Mouse (Mus musculus): ENCODE measurements around the gene Krtcap2. TPM values are rescaled to one million over a fixed set of nuclear protein-coding genes. Genes with fewer than 3 reads are reported as not detected.
A peak's percentile ranks its signal among the peaks of the same experiment; 100 is the strongest.

Krtcap2 gene
- polyA plus RNA-seq, 1 experiment from 2014 or later = 334 TPM

GRCm38 (mm10) chr3:89251365-89251895 is 5.7 kb downstream of the Krtcap2 start:
- H3K27ac ChIP-seq (ENCODE audit: low read length) = 0 out of 2 replicates have a peak overlapping the region, but pooled peaks have one; percentile 8
- H3K4me2 ChIP-seq (ENCODE audit: low read depth, low read length) = peak overlapping the region; percentile 24; the same call in 1 of the 2 replicates
- 11% methylated on average over 17 of the region's 17 CpGs for WGBS
- H3K9ac ChIP-seq (ENCODE audit: low read depth, low read length) = peak overlapping the region; percentile 41
- H3K4me3 ChIP-seq (ENCODE audit: low read length) = peak overlapping the region; percentile 9; the same call in 1 of the 2 replicates
- no peaks in the 10 kb centered on the region for H3K9me3 ChIP-seq (ENCODE audit: control insufficient read depth, low read length)
- no peaks in the 10 kb centered on the region for H3K27me3 ChIP-seq (replicated peaks; ENCODE audit: control insufficient read depth, insufficient read depth, low read length)
- ATAC-seq = peak; percentile 19
- H3K4me1 ChIP-seq (ENCODE audit: control insufficient read depth, insufficient read depth, low read length) = peaks cover 39% of the 10 kb centered on the region
- no peaks in the 10 kb centered on the region for H3K36me3 ChIP-seq (ENCODE audit: control insufficient read depth, insufficient read depth, low read length)

GRCm38 (mm10) chr3:89254994-89255393 is 9.2 kb downstream of the Krtcap2 start:
- peak; percentile 12; the same call in 1 of the 2 replicates for ATAC-seq
- WGBS = 78% methylated on average over 5 of the region's 5 CpGs
- Histone ChIP-seq H3K4me3 (ENCODE audit: low read length) (no peak overlapping the region), H3K4me1 (ENCODE audit: control insufficient read depth, insufficient read depth, low read length) (peaks cover 26% of the 10 kb centered on the region), H3K9ac (ENCODE audit: low read depth, low read length) (no peak overlapping the region), H3K4me2 (ENCODE audit: low read depth, low read length) (no peak overlapping the region), H3K27me3 (replicated peaks; ENCODE audit: control insufficient read depth, insufficient read depth, low read length) (no peaks in the 10 kb centered on the region), H3K36me3 (ENCODE audit: control insufficient read depth, insufficient read depth, low read length) (no peaks in the 10 kb centered on the region), H3K27ac (ENCODE audit: low read length) (no peak overlapping the region), H3K9me3 (ENCODE audit: control insufficient read depth, low read length) (no peaks in the 10 kb centered on the region)

DNA sequence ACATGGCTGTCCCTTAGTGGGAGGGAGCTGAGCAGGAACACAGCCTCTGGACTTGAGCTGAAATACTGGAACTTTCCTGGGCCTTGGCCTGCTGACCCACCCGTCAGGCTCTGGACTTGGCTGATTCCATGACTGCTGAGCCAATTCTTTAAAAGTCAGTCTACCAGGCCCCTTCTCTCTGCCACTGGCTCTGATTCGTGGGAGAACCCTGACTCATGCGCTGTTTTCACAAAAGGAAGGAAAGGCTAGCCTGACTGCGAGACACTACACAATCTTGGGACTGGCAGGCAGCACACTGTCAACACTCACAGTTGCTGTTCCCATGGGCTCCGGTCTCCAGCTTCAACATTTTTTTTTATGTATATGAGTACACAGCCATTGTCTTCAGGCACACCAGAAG is 10.4 kb downstream of the Krtcap2 start:
- H3K36me3 ChIP-seq (ENCODE audit: control insufficient read depth, insufficient read depth, low read length) = no peaks in the 10 kb centered on the region
- H3K27ac ChIP-seq (ENCODE audit: low read length) = no peak overlapping the region
- 78% methylated on average over 5 of the region's 5 CpGs for WGBS
- no peak overlapping the region for H3K4me3 ChIP-seq (ENCODE audit: low read length)
- H3K4me1 ChIP-seq (ENCODE audit: control insufficient read depth, insufficient read depth, low read length) = peaks cover 18% of the 10 kb centered on the region
- no peak overlapping the region for H3K4me2 ChIP-seq (ENCODE audit: low read depth, low read length)
- H3K9me3 ChIP-seq (ENCODE audit: control insufficient read depth, low read length) = no peaks in the 10 kb centered on the region
- no peaks in the 10 kb centered on the region for H3K27me3 ChIP-seq (replicated peaks; ENCODE audit: control insufficient read depth, insufficient read depth, low read length)
- ATAC-seq = no peak
- H3K9ac ChIP-seq (ENCODE audit: low read depth, low read length) = no peak overlapping the region

GRCm38 (mm10) chr3:89259076-89259475 is 13.3 kb downstream of the Krtcap2 start, which contains the start of gene Dpm3:
Gene Dpm3 (plus strand): TSS chr3:89259358.
- H3K9ac ChIP-seq (ENCODE audit: low read depth, low read length) = no peak within 1 kb of the TSS
- H3K9me3 ChIP-seq (ENCODE audit: control insufficient read depth, low read length) = no peaks in the 10 kb centered on the region
- WGBS = 56% methylated on average over 7 of the region's 7 CpGs
- H3K36me3 ChIP-seq (ENCODE audit: control insufficient read depth, insufficient read depth, low read length) = no peaks in the 10 kb centered on the region
- no peaks in the 10 kb centered on the region; the same call in 1 of the 2 replicates for H3K4me1 ChIP-seq (ENCODE audit: control insufficient read depth, insufficient read depth, low read length)
- no peak for ATAC-seq
- no peak within 1 kb of the TSS for H3K4me2 ChIP-seq (ENCODE audit: low read depth, low read length)
- H3K4me3 ChIP-seq (ENCODE audit: low read length) = no peak within 1 kb of the TSS
- H3K27me3 ChIP-seq (replicated peaks; ENCODE audit: control insufficient read depth, insufficient read depth, low read length) = no peaks in the 10 kb centered on the region
- no peak within 1 kb of the TSS for H3K27ac ChIP-seq (ENCODE audit: low read length)

- Histone ChIP-seq H3K4me2 (ENCODE audit: low read depth, low read length) (no peak overlapping the region), H3K4me1 (ENCODE audit: control insufficient read depth, insufficient read depth, low read length) (no peaks in the 10 kb centered on the region), H3K9me3 (ENCODE audit: control insufficient read depth, low read length) (no peaks in the 10 kb centered on the region), H3K9ac (ENCODE audit: low read depth, low read length) (no peak overlapping the region), H3K4me3 (ENCODE audit: low read length) (no peak overlapping the region), H3K27ac (ENCODE audit: low read length) (no peak overlapping the region), H3K36me3 (ENCODE audit: control insufficient read depth, insufficient read depth, low read length) (no peaks in the 10 kb centered on the region), H3K27me3 (replicated peaks; ENCODE audit: control insufficient read depth, insufficient read depth, low read length) (no peaks in the 10 kb centered on the region)
- WGBS = 65% methylated on average over 3 of the region's 3 CpGs
- no peak for ATAC-seq
Observed at GRCm38 (mm10) chr3:89260211-89260610, 14.4 kb downstream of the Krtcap2 start.

DNA sequence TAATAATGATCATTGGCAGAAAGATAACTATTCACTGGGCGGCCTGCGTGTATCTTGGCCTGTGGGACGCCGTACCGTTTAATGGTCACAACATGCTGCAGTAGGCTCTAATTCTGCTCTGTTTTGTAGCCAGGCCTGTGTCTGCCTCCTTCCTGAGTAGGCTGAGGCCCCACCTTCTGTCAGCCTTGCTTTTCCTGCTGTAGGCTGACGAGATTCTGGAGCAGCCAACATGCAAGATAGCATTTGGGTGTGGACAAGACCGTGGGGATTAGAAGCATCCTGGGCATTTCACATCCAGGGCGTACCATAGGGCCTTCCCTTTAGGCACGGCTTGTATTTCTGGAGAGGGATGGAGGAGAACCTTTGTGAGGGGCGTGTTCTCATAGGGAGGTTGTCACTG is 16.7 kb downstream of the Krtcap2 start:
- no peak overlapping the region for H3K4me3 ChIP-seq (ENCODE audit: low read length)
- WGBS = 65% methylated on average over 10 of the region's 10 CpGs
- H3K27me3 ChIP-seq (replicated peaks; ENCODE audit: control insufficient read depth, insufficient read depth, low read length) = no peaks in the 10 kb centered on the region
- H3K4me2 ChIP-seq (ENCODE audit: low read depth, low read length) = no peak overlapping the region
- no peak overlapping the region for H3K9ac ChIP-seq (ENCODE audit: low read depth, low read length)
- H3K4me1 ChIP-seq (ENCODE audit: control insufficient read depth, insufficient read depth, low read length) = peaks cover 4% of the 10 kb centered on the region; the same call in 1 of the 2 replicates
- H3K9me3 ChIP-seq (ENCODE audit: control insufficient read depth, low read length) = no peaks in the 10 kb centered on the region
- no peak overlapping the region for H3K27ac ChIP-seq (ENCODE audit: low read length)
- no peaks in the 10 kb centered on the region for H3K36me3 ChIP-seq (ENCODE audit: control insufficient read depth, insufficient read depth, low read length)
- ATAC-seq = no peak

DNA sequence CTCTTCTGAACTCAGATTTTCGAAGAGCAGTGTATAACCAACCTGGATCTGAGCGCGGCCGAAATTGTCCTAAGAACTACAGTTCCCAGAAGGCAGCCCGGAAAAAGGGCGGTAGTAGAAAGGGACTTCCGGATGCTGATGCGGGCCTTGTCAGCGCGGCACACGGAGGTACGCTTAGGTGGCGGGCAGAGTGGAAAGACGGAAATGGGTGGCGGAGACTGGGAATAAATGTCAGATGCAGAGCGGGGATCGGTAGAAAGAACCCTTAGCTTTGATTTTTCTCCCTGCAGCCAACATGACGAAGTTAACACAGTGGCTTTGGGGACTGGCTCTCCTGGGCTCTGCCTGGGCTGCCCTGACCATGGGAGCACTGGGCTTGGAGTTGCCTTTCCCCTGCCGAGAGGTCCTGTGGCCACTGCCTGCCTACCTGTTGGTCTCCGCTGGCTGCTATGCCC is 20.7 kb downstream of the Krtcap2 start:
- H3K36me3 ChIP-seq (ENCODE audit: control insufficient read depth, insufficient read depth, low read length) = no peaks in the 10 kb centered on the region
- peak overlapping the region; percentile 99 for H3K9ac ChIP-seq (ENCODE audit: low read depth, low read length)
- ATAC-seq = peak; percentile 86
- WGBS = under 1% methylated on average over 20 of the region's 20 CpGs
- peak overlapping the region; percentile 82 for H3K4me3 ChIP-seq (ENCODE audit: low read length)
- no peaks in the 10 kb centered on the region for H3K9me3 ChIP-seq (ENCODE audit: control insufficient read depth, low read length)
- H3K27ac ChIP-seq (ENCODE audit: low read length) = peak overlapping the region; percentile 79
- H3K4me2 ChIP-seq (ENCODE audit: low read depth, low read length) = peak overlapping the region; percentile 87
- peaks cover 26% of the 10 kb centered on the region for H3K4me1 ChIP-seq (ENCODE audit: control insufficient read depth, insufficient read depth, low read length)
- H3K27me3 ChIP-seq (replicated peaks; ENCODE audit: control insufficient read depth, insufficient read depth, low read length) = no peaks in the 10 kb centered on the region

GRCm38 (mm10) chr3:89268916-89269315 is 23.1 kb downstream of the Krtcap2 start:
- Histone ChIP-seq H3K4me3 (ENCODE audit: low read length) (no peak overlapping the region), H3K27me3 (replicated peaks; ENCODE audit: control insufficient read depth, insufficient read depth, low read length) (no peaks in the 10 kb centered on the region), H3K9me3 (ENCODE audit: control insufficient read depth, low read length) (no peaks in the 10 kb centered on the region), H3K4me1 (ENCODE audit: control insufficient read depth, insufficient read depth, low read length) (peaks cover 26% of the 10 kb centered on the region), H3K9ac (ENCODE audit: low read depth, low read length) (peak overlapping the region; percentile 11; the same call in 1 of the 2 replicates), H3K27ac (ENCODE audit: low read length) (no peak overlapping the region), H3K36me3 (ENCODE audit: control insufficient read depth, insufficient read depth, low read length) (no peaks in the 10 kb centered on the region; the same call in 1 of the 2 replicates), H3K4me2 (ENCODE audit: low read depth, low read length) (no peak overlapping the region)
- WGBS = 71% methylated on average over 8 of the region's 8 CpGs
- ATAC-seq = no peak

- peaks cover 26% of the 10 kb centered on the region for H3K4me1 ChIP-seq (ENCODE audit: control insufficient read depth, insufficient read depth, low read length)
- WGBS = 1% methylated on average over 39 of the region's 39 CpGs
- no peaks in the 10 kb centered on the region for H3K9me3 ChIP-seq (ENCODE audit: control insufficient read depth, low read length)
- no peaks in the 10 kb centered on the region; the same call in 1 of the 2 replicates for H3K36me3 ChIP-seq (ENCODE audit: control insufficient read depth, insufficient read depth, low read length)
- peak within 1 kb of the TSS; percentile 84 for H3K9ac ChIP-seq (ENCODE audit: low read depth, low read length)
- H3K4me3 ChIP-seq (ENCODE audit: low read length) = peak within 1 kb of the TSS; percentile 62
- peak within 1 kb of the TSS; percentile 79 for H3K4me2 ChIP-seq (ENCODE audit: low read depth, low read length)
- H3K27me3 ChIP-seq (replicated peaks; ENCODE audit: control insufficient read depth, insufficient read depth, low read length) = no peaks in the 10 kb centered on the region
- peak; percentile 64 for ATAC-seq
- H3K27ac ChIP-seq (ENCODE audit: low read length) = peak within 1 kb of the TSS; percentile 75
Observed at GRCm38 (mm10) chr3:89270051-89270755, 24.4 kb downstream of the Krtcap2 start, which contains the start of gene Slc50a1. Gene Slc50a1 (minus strand): TSS chr3:89270570.

Data from intestine, embryonic 16.5 days (tissue).